In genomic region chr2:161341368-161341891, GRCm38 (mm10) we compare ENCODE assay signal across 8 mouse cellular contexts.
A peak's percentile ranks its signal among the peaks of the same experiment; 100 is the strongest.
DNase-seq lines count a peak whose midpoint lies in the region; ATAC-seq and TF ChIP-seq lines count a peak whose summit lies in the region.

No protein-coding gene starts in this region.

- H3K9me3 ChIP-seq in hindbrain, embryonic 11.5 days (ENCODE audit: control insufficient read depth, low read length): no peaks in the 10 kb centered on the region
- no peaks in the 10 kb centered on the region for H3K9me3 ChIP-seq in stomach, embryonic 16.5 days (replicated peaks; ENCODE audit: control insufficient read depth, low read length)

- peak overlapping the region; percentile 28 for H3K4me2 ChIP-seq in hindbrain, embryonic 11.5 days (replicated peaks; ENCODE audit: low read depth, low read length)
- H3K4me2 ChIP-seq in stomach, embryonic 16.5 days (ENCODE audit: low read depth, low read length): peak overlapping the region; percentile 28

- H3K4me1 ChIP-seq in hindbrain, embryonic 11.5 days (replicated peaks; ENCODE audit: control insufficient read depth, insufficient read depth, low read length): peaks cover 11% of the 10 kb centered on the region
- 0 out of 2 replicates have a peak, but pooled peaks cover 6% of the 10 kb centered on the region for H3K4me1 ChIP-seq in stomach, embryonic 16.5 days (ENCODE audit: control insufficient read depth, insufficient read depth, low read length)

- H3K9ac ChIP-seq in hindbrain, embryonic 11.5 days (ENCODE audit: low read depth, low read length): no peak overlapping the region; the same call in 1 of the 2 replicates
- no peak overlapping the region for H3K9ac ChIP-seq in stomach, embryonic 16.5 days (ENCODE audit: low read length)

- no peak overlapping the region for H3K4me3 ChIP-seq in hindbrain, embryonic 11.5 days (ENCODE audit: low read depth, low read length)
- H3K4me3 ChIP-seq in stomach, embryonic 16.5 days (replicated peaks; ENCODE audit: low read length): no peak overlapping the region

- TF ChIP-seq CTCF in brain, embryonic 14.5 days (IDR thresholded peaks at IDR 0.05; ENCODE audit: borderline replicate concordance, extremely low read depth, insufficient read depth, insufficient read length): no peak

- ATAC-seq in hindbrain, embryonic 11.5 days (ENCODE audit: low FRiP score): peak; percentile 62
- peak; percentile 29; the same call in 1 of the 2 replicates for ATAC-seq in megakaryocyte progenitor cell, adult 5-6 weeks (replicated peaks; ENCODE audit: poor library complexity)
- peak; percentile 78; the same call in 1 of the 2 replicates for ATAC-seq in stomach, embryonic 16.5 days (ENCODE audit: insufficient read depth, low FRiP score)

- H3K27me3 ChIP-seq in hindbrain, embryonic 11.5 days (ENCODE audit: control insufficient read depth, insufficient read depth, low read length): no peaks in the 10 kb centered on the region; the same call in 1 of the 2 replicates
- H3K27me3 ChIP-seq in stomach, embryonic 16.5 days (ENCODE audit: control insufficient read depth, insufficient read depth, low read length): no peaks in the 10 kb centered on the region

- TF ChIP-seq POLR2A in brain, embryonic 14.5 days (IDR thresholded peaks at IDR 0.05; ENCODE audit: borderline replicate concordance, extremely low read depth, insufficient read depth, insufficient read length, poor library complexity, severe bottlenecking): no peak

- no peak overlapping the region for H3K27ac ChIP-seq in hindbrain, embryonic 11.5 days (ENCODE audit: low read depth, low read length)
- H3K27ac ChIP-seq in stomach, embryonic 16.5 days (ENCODE audit: low read length): no peak overlapping the region; the same call in 1 of the 2 replicates

- peak; percentile 73 for DNase-seq in ES-CJ7 (ENCODE audit: low read depth, low spot score)
- DNase-seq in brain, embryonic 14.5 days (ENCODE audit: low read depth): peak; percentile 95
- peak; percentile 58 for DNase-seq in forelimb bud, embryonic 11.5 days (ENCODE audit: low read depth, low spot score)
- DNase-seq in hindbrain, embryonic 11.5 days (ENCODE audit: low spot score): peak; percentile 52
- peak; percentile 59 for DNase-seq in layer of hippocampus, adult 9-11 months
- DNase-seq in left cerebral cortex, adult 11 months (ENCODE audit: low spot score): no peak

- 2% methylated on average over 11 of the region's 11 CpGs for WGBS in hindbrain, embryonic 11.5 days
- WGBS in stomach, embryonic 16.5 days: 2% methylated on average over 11 of the region's 11 CpGs

- H3K36me3 ChIP-seq in hindbrain, embryonic 11.5 days (ENCODE audit: control insufficient read depth, insufficient read depth, low read length): no peaks in the 10 kb centered on the region
- H3K36me3 ChIP-seq in stomach, embryonic 16.5 days (ENCODE audit: control insufficient read depth, insufficient read depth, low read length): no peaks in the 10 kb centered on the region
